Mouse (Mus musculus) R1 (cell line): Measurements from ENCODE around the gene Ubr3.
"Not testable (repeated sequence)": the region's sequence is repeated elsewhere in the genome, so short reads cannot be mapped to it uniquely, and the experiment has no call there.

Experiments
- DNase-seq: peaks from one replicate; pipeline ENCODE4 v3.0.0-alpha.2; 2018; ENCODE audit warnings: low read depth, low spot score

Ubr3 gene

GRCm38 (mm10) chr2:69907394-69907793 lies 10.3 kb downstream of the Ubr3 start:
- not testable (repeated sequence) for DNase-seq

- peak; percentile 24 for DNase-seq
Observed at GRCm38 (mm10) chr2:69912801-69913200, 15.8 kb downstream of the Ubr3 start.

GRCm38 (mm10) chr2:69917301-69917700 lies 20.3 kb downstream of the Ubr3 start:
- DNase-seq, result no peak

- DNase-seq, result peak; percentile 40
Observed at GRCm38 (mm10) chr2:69924943-69925342, 27.9 kb downstream of the Ubr3 start.

GRCm38 (mm10) chr2:69936331-69936730 lies 39.3 kb downstream of the Ubr3 start:
- no peak for DNase-seq

DNA sequence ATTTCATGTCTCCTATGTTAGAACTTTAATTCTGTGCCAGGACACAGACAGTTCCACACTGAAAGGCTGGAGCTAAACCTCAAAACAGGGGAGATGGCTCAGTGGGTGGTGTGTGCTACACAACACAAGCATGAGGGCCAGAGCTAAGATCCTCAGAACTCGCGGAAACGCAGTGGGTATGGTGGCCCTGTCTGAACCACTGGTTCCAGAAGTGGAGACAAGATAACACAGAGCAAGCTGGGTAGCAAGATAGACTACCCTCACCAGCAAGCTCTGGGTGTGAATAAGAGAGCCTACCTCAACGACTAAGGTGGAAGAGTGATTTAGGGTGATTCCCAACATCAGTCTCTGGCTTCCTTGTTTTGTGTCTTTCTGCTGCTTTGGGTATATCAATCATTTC lies 42.2 kb downstream of the Ubr3 start:
- DNase-seq, result no peak

DNA sequence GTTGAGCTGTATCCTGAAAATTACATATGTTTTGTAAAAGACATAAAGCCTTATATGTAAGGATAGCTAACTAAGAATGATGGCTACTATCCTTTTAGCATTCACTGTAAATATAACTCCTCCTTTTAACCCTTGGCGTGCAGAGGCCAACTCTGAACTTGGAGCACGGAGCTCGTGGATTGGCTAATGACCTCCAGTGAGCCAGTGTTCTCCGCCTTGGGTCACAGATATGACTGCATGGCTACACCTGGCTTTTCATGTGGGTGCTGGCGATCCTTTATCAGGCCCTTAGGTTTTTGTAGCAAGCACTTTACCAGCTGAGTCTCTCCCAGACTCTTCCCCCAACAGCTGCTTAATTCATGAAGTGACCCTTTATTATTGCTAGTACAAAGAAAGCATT lies 42.6 kb downstream of the Ubr3 start:
- no peak for DNase-seq

DNA sequence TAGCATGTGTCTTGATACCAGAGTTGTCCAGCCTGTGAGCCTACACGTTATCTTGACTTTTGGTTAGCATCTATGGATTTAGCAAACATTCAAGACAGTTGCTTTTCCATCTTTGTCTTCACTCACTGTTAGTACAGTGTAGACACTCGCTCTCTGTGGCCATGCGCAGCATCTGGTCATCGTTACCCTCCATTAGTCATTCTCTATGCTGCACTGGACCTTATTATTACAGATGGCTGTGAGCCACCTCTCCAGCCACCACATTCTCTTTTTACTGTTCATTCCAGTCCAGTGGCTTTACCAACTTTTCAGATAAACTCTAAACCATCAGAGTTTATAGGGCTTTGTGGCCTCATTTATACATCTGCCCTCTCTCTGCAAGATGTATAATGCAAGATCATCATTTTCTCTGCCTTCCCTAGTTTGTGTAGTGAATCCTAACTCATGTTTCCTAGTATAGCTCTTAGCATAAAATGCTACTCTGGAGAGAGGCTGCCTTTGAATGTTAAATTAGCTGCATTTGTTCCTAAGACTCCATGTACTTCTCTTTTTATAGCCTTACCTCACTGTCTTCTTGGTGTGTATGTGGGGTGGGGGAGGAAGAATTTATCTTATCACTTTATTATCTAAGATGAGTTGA lies 44.5 kb downstream of the Ubr3 start:
- no peak for DNase-seq

- no peak for DNase-seq
Observed at GRCm38 (mm10) chr2:69952849-69953248, 55.8 kb downstream of the Ubr3 start.

GRCm38 (mm10) chr2:69955635-69956034 lies 58.6 kb downstream of the Ubr3 start:
- DNase-seq, result peak; percentile 30

- peak; percentile 39 for DNase-seq
Observed at GRCm38 (mm10) chr2:69957622-69958021, 60.6 kb downstream of the Ubr3 start.

- no peak for DNase-seq
Observed at GRCm38 (mm10) chr2:69974896-69975295, 77.8 kb downstream of the Ubr3 start.

- DNase-seq, result no peak
Observed at GRCm38 (mm10) chr2:69989224-69989623, 92.2 kb downstream of the Ubr3 start.

DNA sequence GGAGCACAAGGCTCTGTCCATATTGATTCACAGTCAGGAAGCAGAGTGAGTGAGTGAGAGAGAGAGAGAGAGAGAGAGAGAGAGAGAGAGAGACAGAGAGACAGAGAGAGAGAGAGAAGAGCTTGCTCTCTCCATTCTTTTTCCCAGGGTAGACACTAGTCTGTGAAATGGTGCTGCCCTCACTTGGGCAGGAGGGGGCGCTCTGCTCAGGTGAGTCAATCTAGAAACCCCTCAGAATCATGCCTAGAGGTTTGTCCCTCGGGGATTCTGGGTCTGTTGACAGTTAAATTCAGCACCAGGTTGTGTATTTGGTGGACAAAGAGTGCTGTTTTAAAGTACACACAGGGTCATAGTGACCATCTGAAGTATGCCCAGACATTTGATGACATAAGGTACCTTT lies 93.6 kb downstream of the Ubr3 start:
- peak; percentile 61 for DNase-seq

DNA sequence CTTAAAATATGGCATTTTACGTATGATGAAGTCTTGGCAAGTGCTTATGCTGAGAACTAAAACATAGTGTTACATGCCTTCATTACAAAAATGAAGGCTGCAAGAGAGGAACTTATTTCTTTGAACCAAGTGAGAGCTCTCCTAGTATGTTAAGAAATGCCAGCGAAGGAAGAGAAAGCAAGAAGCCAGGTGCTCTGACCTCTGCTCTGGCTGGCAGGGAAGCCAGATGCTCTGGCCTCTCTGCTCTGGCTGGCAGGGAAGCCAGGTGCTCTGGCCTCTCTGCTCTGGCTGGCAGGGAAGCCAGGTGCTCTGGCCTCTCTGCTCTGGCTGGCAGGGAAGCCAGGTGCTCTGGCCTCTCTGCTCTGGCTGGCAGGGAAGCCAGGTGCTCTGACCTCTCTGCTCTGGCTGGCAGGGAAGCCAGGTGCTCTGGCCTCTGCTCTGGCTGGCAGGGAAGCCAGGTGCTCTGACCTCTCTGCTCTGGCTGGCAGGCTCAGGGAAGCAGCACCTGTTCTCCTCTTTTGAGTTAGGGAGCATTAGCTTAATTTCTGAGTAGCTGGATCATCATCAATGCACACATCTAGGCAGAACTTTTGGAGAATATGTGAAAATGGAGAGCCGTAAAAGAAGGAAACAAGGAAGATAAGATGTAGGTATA lies 97.2 kb downstream of the Ubr3 start:
- DNase-seq, result not testable (repeated sequence)

DNA sequence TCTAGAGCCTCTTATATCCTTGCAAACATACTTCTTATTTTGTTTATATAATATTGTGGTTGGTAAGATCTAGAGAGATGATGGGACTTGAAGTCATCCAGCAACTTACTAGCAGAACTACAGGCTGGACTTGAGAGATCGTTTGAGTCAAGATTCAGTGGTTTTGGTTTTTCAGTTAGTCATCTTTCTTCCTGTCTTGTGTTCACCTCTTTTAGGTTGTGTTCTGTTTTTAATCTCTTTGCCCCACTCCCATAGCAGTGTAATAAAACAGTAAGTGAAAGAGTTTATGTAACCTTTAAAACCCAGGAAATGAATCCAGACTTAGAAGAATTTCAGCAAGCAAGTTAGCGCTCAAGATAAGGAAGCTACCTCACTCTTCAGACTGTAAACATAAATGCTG lies 97.7 kb downstream of the Ubr3 start:
- DNase-seq, result no peak

GRCm38 (mm10) chr2:69999097-69999770 lies 102.2 kb downstream of the Ubr3 start:
- no peak for DNase-seq

GRCm38 (mm10) chr2:70000316-70000715 lies 103.3 kb downstream of the Ubr3 start:
- DNase-seq, result no peak

DNA sequence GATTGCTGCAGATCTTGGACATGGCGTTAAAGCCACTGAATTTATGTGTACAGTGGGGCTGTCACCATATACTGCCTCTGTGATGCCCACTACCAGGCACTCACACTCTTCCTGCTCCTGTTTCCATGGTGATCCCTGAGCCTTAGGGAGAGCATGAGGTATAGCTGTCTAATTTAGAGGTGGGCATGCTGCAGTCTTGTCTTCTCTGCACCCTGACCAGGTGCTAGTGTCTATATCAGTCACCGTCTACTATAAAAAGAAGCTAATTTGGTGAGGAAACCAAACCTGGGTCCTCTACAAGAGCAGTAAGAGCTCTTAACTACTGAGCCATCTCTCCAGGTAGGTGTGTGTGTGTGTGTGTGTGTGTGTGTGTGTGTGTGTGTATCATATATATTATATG lies 109.4 kb downstream of the Ubr3 start:
- no peak for DNase-seq

- DNase-seq, result no peak
Observed at GRCm38 (mm10) chr2:70012941-70013340, 115.9 kb downstream of the Ubr3 start.

DNA sequence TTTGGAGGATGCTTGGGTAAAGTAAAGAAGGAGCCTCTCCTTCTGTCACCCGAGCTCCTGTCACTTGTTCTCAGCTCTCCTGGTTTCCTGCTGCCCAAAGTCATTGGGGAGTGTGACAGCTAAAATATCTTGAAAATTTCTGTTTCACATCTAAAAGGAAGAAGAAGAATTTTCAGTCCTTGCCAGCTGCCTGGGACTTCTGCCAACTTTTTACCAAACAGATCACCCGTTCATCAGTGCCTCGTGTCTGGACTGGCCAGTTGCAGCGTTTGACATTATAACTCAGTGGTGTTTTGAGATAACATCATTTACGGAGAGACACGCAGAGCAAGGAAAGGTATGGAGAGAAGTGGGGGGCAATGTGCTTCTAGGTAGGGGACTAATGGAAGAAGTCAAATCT lies 121.2 kb downstream of the Ubr3 start:
- no peak for DNase-seq

- DNase-seq, result no peak
Observed at GRCm38 (mm10) chr2:70024454-70024853, 127.4 kb downstream of the Ubr3 start.

DNA sequence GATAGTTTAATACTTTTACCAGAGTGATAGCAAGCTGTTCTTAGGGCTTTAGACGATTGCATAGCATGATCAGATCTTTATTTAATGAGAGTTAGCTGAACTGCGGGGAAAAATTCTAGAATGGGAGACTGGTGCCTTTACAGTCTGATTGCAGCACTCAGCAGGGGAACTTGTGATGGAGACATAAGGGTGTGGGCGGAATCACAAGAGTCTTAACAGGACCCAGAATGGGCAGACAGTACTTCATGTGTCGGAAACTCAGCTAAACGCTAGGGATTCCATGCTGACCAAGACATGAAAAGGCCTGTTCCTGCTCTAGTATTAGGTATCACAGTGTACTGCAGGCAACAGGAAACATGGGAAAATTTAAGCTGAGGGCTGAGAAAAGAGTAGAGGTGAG lies 128.7 kb downstream of the Ubr3 start:
- no peak for DNase-seq
